Mouse (Mus musculus): ENCODE measurements around the gene Zfp52.

Zfp52 gene

DNA sequence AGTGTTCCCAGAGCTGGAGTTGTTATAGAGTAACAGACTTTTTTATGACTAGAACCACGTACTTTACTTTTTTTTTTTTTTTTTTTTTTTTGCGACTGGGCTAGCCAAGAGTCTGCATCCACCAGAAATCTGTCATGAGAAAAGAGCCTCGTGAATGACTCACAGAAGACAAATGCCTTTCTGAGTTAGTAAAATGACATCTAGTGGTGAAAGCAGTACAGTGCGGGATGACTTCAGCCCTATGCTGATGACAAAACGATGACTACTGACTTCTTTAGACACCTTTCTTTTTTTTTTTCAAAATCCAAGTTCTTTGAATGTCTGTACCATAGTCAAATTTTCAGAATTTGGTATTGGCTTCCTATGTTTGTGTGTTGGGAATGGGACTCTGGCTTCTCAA lies 30.9 kb downstream of the Zfp52 start:
- DNase-seq (ENCODE audit: low spot score in 2 of 2), result peak; percentile 31 to 60

- DNase-seq (ENCODE audit: low spot score in 2 of 2), result peak; percentile 76 to 80
Observed at GRCm38 (mm10) chr17:21566728-21567349, 31.5 kb downstream of the Zfp52 start, which contains the start of gene Zfp948. Gene Zfp948, plus strand, starts transcription at chr17:21567008.

DNA sequence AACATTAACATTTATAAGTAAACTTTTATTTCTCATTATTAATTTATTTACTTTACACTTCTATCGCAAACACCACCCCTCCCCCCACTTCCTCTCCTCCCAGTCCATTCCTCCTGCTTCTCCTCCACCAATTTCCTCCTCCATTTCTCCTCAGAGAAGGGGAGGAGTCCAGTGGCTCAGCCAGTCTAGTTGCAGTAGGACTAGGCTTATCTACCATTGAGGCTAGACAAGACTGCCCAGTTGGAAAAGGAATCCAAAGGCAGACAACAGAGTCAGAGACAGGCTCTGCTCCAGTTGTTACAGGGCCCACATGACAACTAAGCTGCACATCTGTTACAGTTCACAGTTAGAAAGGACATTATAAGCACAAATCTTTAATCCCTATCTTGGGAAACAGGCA lies 32.4 kb downstream of the Zfp52 start:
- peak in 1 of 2 experiments; percentile 16 for DNase-seq (ENCODE audit: low spot score in 2 of 2)

- no peak for DNase-seq (ENCODE audit: low spot score in 2 of 2)
Observed at GRCm38 (mm10) chr17:21579080-21579479, 43.7 kb downstream of the Zfp52 start.

GRCm38 (mm10) chr17:21579493-21580175 lies 44.3 kb downstream of the Zfp52 start:
- DNase-seq (ENCODE audit: low spot score in 2 of 2), result no peak

DNA sequence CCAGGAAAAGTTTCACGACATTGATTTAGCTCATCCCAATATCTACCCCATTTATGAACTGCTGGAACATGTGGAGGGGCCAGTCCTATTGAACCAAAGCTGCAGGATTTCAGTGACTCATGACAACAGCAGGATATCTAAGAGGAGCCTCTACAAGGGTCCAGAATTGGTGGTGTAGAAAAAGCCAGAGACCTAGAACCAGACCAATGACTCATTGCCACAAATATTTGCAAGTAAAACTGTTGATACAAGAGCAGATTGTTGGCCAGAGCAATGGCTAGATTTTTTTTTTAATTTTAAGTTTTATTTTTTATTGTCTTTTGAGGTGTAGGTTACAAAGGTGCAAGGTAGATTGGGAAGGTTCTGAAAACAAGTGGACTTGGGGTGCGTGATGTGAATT lies 50.2 kb downstream of the Zfp52 start:
- no peak for DNase-seq (ENCODE audit: low spot score in 2 of 2)

All from frontal cortex, postnatal 10 days (tissue).